Mouse (Mus musculus) liver, adult 10 weeks (tissue): ENCODE measurements around the gene Cenpj. TPM values are rescaled to one million over a fixed set of nuclear protein-coding genes. Genes with fewer than 3 reads are reported as not detected.

Experiments
- polyA plus RNA-seq: library from polyadenylated mRNA; stranded (reverse); fragments of 350-450 nt; fragmentation: Illumina TruSeq; extraction: RNeasy Lipid Tissue Mini Kit (QIAGEN cat#74804); gene quantifications from one replicate; pipeline ENCODE4 v1.2.3, GENCODE M21; 2014; ENCODE audit warnings: low read depth, low replicate concordance

Cenpj gene
- polyA plus RNA-seq, result 5.2 TPM

GRCm38 (mm10) chr14:56575416-56575815, at the start of gene Cenpj, which contains the start of gene Parp4:
Gene Cenpj, minus strand, starts transcription at chr14:56575425.
Gene Parp4, plus strand, starts transcription at chr14:56575619.

Other genes with a start within 250 kb of the Cenpj start
- gene Atp12a, start 210.4 kb downstream of the Cenpj start, polyA plus RNA-seq, result not detected
- 0.45 TPM for gene Rnf17, start 172.8 kb downstream of the Cenpj start, polyA plus RNA-seq
- 14.2 TPM for gene Parp4, start 194 bp upstream of the Cenpj start, polyA plus RNA-seq
- gene Mphosph8, start 92.8 kb upstream of the Cenpj start, polyA plus RNA-seq, result 23.3 TPM
- 14.1 TPM for gene Pspc1, start 202.9 kb upstream of the Cenpj start, polyA plus RNA-seq
- 60.8 TPM for gene Zmym5, start 236.3 kb upstream of the Cenpj start, polyA plus RNA-seq